Mouse (Mus musculus) cerebellum, postnatal 14 days (tissue): ENCODE measurements around the gene 3110082I17Rik.

Experiments used
- DNase-seq, 2 experiments: peaks; one replicate each; pipeline ENCODE4 v3.0.0; 2021; ENCODE audit warnings: mixed read lengths in 2 of 2

Gene 3110082I17Rik

DNA sequence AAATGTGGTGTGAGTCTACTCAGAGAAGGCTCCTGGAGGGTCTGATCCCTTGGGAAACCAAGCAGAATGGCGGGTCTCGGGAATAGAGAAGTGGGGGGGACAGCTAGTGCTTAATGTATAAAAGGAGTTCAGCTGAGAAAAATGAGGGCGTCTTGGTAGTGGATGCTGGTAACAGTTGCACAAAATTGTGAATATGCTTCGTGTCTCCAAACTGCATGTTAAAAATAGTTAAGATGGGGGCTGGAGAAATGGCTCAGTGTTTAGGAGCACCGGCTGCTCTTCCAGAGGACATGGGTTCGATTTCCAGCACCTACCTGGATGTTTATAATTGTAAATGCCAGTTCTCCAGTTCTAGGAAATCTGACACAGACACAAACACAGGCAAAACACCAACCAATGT lies 139.0 kb downstream of the 3110082I17Rik start:
- DNase-seq = no peak

DNA sequence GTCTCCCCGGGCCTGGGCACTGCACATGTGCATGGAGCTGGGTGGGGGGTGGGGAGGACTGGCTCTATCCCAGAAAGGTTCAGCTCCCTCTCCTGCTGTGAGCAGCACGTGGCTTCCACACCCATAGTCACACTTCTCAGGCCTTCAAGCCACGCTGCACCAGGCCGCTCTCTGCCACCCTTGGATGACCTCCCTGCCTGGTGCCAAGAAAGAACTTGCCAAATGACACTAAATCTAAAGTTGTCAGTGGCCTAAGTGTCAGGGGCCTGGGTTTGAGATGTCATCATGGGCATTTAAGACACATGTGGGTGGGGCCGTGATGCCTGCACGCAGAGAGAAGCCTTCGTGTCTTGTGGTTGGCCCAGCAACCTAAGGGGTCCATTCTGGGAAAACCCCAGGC lies 139.9 kb downstream of the 3110082I17Rik start:
- DNase-seq = no peak

- DNase-seq = peak in 1 of 2 experiments; percentile 42
Observed at GRCm38 (mm10) chr5:139317751-139318504, 142.4 kb downstream of the 3110082I17Rik start.

DNA sequence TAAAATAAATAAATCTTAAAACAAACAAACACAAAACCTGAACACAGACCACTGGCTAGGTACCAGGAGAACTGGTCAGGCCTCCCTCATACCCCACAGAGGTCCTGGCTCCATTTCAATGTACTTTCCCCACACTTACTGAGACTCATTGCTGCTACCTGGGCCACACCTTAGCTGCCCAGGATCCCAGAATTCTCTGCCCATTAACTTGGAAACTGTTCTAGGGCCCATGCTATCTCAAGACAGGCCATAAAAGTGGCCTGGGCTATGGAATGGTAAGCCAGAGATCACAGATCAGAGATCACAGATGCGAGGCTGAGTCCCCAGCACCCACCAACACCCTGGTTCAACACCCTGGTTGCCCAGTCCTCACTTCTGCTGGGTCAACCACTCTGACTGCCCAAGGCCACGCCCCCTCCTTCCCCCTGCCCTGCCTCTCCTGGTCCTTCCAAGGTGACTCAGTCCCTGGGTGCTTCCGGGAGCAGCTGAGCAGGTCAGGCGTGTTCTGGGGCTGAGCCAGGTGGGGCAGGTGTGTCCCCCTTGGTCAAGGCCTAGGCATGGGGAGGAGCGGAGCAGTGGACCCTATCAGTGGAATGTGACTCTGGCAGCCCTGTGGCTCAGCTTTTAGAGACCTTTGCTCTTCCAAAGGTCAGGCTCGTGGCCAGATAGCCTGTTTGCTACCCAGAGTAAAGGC lies 143.2 kb downstream of the 3110082I17Rik start:
- DNase-seq = no peak

DNA sequence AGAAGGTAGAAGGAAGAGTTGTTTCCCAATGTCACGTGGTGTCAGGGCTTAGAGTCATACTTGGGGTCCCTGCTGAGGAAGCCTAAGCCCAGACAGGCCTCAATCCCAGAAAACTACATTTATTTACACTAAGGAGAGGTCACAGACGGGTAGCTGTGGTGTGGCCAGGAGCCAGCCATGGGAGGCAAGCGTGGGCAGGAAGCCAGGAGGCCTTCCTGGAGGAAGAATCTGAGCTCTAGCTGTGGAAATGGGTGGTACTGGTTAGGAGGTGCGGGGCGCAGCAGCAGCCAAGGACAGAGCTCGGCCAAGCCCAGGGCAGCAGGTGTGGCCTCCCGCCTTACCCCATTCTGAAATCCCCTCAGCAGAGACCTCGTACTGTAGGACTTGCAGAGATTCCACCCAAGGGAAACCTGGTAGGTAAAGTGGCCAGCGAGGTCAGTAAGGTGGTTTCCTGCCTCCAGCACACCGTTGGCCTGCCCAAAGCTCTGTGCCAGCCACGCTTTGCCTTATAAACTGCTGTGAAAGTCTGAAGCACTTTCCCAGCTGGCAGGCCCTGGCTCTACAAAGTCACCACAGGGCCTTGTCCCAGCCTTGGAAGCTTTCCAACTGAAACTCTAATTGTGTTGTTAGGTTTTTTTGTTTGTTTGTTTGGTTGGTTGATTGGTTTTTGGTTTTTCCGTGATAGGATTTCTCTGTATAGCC lies 145.2 kb downstream of the 3110082I17Rik start:
- DNase-seq = no peak

DNA sequence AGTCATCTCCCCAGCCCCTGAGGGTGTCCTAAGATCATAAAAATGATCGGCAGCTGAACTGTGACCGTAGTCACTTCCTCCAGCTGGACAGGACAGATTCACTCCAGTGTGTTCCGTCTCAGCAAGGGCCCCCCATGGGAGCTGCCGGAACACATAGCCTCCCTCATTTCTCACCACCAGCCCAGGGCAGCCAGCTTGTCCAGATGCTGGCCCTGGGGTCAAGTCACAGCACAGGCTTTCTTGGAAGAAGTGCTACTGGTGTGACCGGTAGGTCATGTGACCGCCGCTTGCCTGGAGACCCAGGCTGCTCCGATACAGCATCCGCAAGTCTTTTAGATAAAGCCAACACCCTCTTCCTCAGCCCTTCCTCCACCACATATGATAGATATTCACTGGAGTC lies 146.8 kb downstream of the 3110082I17Rik start:
- no peak for DNase-seq

GRCm38 (mm10) chr5:139311822-139312221 lies 148.5 kb downstream of the 3110082I17Rik start:
- no peak for DNase-seq

GRCm38 (mm10) chr5:139310477-139310876 lies 149.8 kb downstream of the 3110082I17Rik start:
- DNase-seq = no peak

DNA sequence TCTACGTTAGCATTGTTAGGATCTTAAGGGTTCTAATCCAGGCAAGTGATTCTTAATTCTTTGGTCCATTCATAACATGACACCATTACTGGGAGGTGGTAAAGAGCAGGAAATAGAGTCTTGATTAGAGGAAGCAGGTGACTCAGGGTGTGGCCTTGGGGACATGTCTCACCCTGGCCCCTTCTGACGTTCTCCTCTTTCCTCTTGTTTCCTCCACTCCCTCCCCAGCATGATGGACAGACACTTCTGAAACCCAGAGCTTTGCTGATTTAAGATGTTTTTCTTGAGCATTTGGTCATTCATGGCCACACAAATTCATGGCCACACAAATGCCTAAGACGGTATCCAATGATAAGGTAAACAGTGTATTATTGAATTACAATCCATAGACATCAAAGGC lies 150.4 kb downstream of the 3110082I17Rik start:
- no peak for DNase-seq
